Mouse (Mus musculus): ENCODE data around the gene Pbrm1.

Pbrm1 gene

DNA sequence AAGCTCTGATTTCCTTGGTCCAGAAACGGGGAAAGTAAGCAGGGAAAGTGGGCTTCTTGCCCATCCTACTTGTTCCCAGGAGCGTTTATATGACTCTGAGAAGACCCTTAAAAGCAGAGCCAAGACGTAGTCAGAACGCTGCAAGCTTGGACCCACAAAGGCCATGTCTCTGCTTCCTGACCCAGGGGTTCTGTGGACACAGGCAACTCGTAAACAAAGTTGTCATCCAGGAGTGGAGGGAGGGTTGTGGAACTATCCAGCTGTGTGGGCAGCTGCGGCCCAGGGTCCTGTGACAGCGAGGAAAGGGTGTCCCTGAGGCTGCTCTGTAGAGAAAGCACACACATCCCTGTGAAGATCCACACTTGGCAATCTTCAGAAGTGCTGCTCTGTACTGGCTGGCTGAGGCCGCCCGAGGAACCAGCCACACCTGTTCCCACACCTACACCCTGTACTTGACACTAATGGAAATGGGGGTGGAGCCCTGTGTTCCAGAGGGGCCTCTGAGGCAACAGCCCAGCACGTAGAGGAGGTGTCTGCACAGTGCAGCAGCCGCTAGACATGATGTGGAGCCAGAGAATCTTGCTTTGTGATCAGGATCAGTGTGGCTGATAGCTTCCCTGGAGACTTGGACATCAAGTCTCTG, 114.2 kb downstream of the Pbrm1 start:
- no peak for DNase-seq (ENCODE audit: low read depth, low spot score)

DNA sequence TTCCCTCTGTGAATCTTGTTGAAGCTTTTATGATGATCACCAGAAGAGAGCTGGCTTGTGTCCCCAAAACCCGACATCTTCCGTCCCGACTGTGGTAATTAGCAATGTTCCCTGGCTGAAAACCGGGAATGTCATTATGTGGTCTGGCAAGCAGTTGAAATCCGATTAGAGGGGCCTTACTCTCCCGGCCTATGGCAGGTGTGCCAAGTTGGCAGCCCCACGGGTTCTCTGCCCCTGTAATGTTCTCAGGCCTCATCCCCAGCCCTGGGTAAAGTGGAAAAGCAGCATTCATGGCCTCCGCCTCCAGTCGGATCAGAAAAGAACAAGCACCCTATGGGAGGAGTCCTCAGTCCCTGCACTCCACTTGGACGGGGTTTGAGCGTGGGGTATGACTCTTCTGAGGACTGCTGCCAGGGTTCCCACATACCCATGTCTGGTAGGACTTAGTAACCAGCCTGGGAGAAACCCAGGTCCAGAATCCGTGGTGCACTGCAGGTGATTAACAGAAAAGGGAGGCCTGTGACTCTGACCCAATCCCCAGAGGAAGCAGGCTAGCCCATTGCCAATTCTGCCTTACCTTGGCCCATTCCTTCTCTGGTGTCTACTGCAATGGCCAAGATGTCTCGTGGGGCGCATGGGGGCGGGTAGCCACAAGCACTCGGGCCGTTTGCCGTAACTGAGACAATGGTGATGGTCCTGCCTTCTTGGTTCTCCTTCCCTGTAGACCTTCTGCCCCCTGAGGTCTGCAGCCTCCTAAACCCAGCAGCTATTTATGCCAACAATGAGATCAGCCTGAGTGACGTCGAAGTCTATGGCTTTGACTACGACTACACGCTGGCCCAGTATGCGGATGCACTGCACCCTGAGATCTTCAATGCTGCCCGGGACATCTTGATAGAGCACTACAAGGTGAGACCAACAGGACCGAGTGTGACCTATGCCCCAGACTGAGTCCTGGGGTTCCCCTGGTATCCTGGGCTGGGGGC, 115.4 kb downstream of the Pbrm1 start:
- DNase-seq (ENCODE audit: low read depth, low spot score), result no peak

DNA sequence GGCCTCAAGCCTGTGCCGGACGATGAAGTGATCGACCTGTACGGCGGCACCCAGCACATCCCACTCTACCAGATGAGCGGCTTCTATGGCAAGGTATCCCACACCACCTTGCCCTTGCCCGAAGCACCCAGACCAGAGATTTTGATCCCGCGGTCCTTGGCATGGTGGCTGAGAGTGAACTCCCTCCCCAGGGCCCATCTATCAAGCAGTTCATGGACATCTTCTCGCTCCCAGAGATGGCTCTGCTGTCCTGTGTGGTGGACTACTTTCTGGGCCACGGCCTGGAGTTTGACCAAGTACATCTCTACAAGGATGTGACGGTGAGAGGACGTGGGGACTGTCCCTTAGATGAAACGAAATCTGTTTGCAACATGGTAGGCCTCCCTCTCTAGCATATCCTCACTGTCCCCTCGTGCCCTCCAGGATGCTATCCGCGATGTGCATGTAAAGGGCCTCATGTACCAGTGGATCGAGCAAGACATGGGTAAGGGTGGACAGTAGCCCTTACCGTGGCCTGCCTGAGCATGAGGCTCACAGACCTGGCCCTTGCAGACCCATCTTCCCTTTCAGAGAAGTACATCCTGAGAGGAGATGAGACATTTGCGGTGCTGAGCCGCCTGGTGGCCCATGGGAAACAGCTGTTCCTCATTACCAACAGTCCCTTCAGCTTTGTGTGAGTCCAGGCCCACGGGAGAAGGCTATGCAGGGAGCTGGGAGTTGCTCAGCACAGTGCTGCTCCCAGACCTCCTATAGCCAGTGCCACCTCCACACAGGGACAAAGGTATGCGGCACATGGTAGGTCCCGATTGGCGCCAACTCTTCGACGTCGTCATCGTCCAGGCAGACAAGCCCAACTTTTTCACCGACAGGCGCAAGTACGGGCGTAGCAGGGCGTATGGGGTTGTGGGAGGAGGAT, 116.8 kb downstream of the Pbrm1 start:
- DNase-seq (ENCODE audit: low read depth, low spot score), result no peak

DNA sequence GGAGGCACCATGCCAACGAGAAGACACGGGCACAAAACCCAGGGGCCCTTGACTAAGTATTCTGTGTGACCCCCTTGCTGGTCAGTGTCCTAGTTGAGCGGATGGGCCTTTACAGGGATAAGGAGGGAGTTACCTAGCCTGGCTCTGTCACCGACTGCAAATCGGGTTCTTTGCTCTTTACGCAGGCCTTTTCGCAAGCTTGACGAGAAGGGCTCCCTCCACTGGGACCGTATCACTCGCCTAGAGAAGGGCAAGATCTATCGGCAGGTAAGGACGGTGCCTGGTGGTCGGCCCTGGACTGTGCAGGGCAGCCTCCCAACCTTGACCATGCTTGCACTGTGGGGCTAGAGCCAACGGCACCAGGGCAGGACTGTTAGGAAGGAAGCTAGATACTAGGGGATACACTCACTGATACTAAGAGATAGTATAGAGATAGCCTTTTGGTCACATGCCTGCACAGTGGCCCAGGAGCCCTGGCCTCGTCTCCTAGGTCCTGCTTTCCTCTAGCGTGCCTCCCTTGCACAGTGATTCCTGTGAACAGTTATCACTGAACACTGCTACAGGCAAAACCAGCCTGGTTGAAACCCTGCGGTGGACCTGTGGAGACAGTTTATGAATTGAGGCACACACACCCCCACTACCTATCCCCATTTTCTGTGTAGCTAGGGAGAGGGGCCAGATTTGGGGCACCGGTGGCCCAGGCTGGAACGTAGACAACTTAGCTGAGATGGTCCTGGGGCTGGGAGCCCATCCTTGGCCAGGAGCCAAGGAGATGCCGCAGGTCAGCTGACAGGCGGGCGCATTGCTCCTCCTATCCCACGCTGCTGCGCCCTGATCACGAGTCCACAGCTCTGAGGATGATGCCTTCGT, 117.7 kb downstream of the Pbrm1 start:
- no peak for DNase-seq (ENCODE audit: low read depth, low spot score)

DNA sequence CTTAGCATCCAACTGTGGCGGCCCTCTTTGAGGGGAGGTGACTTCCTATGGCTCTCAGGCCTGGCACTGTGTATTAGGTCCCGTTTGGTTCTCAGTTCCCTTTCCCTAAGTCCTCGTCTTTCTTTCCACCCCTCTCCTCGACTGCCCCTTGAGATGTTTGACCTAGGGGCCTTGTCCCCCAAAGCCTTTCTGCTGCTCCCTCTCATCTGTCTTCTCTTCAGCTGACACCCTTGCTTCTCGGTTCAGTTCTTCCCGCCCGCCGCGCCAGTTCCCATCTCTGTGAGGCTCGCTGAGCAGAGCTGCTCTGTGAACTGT, 118.3 kb downstream of the Pbrm1 start:
- no peak for DNase-seq (ENCODE audit: low read depth, low spot score)

DNA sequence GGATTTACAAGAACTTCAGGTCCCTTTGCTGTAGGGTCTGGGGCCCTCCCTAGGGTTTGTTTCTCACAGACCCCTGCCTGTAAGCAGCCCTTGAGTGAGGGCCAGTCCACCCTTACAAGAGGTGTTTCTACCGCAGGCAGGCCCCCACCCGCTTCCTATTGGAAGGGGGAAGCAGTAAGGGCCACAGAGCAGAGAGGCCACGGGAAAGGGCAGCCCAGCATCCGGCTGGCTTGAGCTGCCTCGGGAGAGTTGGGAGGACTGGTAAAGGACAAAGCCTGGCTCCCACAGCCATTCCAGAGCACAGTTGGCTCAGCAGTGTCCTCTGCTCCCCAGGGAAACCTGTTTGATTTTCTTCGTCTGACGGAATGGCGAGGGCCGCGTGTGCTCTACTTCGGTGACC, 118.9 kb downstream of the Pbrm1 start:
- DNase-seq (ENCODE audit: low read depth, low spot score), result no peak

DNA sequence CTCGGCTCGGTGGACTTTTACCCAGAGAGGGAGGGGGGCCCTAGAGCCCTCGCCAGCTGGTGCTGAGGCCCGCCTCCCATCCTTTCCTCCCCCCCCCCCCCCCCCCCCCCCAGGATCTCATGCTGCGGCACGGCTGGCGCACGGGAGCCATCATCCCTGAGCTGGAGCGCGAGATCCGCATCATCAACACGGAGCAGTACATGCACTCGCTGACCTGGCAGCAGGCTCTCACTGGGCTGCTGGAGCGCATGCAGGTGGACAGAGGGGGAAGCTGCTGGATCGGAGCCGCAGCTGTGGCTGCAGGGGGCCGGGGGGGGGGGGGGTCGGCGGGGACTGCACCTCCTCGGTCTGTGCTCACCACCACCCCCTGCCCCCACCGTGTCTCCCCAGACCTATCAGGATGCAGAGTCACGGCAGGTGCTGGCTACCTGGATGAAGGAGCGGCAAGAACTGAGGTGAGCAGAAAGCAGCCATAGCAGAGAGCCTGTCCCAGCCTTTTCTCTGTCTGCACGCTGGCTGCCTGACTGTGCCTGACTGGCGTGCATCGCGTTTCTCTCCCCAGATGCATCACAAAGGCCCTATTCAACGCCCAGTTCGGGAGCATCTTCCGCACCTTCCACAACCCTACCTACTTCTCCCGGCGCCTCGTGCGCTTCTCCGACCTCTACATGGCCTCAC, 119.4 kb downstream of the Pbrm1 start:
- DNase-seq (ENCODE audit: low read depth, low spot score), result peak; percentile 28

DNA sequence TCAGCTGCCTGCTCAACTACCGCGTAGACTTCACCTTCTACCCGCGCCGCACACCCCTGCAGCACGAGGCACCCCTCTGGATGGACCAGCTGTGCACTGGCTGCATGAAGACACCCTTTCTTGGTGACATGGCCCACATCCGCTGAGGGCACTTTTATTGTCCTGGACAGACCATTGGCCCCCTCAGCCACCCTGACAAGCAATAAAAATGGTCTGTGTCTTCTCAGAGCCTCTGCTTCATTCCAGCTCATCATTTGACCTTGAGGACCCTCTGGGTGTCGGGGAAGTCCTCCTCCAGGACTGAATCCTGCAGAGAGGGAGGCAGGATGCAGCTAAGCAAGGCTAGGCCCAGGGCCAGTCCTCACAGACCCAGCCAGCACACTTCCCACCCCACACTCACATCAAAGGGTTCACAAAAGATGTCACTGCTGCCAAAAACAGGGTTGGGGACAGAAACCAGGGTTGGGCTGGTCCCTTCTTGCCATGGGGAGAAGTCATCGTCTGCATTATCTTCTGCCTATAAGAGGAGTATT, 120.0 kb downstream of the Pbrm1 start:
- no peak for DNase-seq (ENCODE audit: low read depth, low spot score)

DNA sequence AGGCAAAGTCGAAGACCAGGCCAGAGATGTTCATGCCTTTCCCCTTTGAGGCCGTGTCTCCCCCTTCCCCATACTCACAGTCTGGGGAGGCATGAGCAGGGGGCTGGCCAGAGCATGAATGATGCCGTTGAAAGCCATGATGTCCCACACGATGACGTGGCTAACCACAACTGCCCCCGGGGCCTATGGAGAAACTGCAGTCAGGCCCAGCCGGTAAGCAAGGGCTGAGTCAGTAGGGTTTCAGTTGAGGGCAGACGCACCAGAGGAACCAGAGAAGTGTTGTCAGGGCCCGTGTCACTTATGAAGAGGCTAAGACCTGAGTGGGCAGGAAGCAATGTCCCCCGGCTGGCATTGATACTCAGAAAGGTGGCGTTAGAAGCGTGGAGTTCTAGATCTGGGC, 120.7 kb downstream of the Pbrm1 start:
- no peak for DNase-seq (ENCODE audit: low read depth, low spot score)

DNA sequence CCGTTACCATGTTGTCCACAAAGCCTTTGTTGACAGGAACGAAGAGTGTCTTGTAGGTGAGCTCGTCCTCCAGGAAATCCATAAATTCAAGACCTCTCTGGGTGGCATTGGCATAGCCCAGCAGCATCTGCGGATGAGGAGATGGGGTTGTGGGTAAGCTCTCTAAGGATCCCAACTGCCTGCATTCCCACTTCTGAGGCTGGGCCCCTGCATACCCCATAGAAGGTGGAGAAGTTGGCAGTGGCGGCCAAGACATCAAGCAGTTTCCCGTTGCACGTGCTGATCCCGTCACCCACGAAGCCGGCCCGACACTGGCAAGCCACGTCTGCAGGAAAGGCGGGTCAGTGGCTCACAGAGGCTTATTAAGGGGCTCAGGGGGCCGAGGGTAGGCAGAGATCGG, 121.2 kb downstream of the Pbrm1 start:
- DNase-seq (ENCODE audit: low read depth, low spot score), result no peak

DNA sequence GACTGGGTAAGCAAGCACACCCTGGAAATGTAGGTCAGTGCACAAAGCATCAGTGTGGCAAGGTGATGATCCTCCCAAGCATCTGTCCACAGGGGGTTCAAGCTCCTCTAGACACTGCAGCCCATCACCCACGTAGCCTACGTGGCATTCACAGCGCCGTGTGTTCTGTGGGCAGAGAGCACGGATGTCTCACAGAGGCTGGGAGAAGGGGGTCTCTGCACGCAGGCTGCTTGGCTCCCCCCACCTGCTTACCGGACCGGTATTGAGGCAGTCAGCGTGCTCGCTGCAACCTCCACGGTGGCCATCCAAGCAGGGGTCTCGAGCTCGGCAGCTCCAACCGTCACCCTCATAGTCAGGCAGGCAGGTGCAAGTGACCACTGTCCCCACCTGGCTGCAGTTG, 122.1 kb downstream of the Pbrm1 start:
- no peak for DNase-seq (ENCODE audit: low read depth, low spot score)

DNA sequence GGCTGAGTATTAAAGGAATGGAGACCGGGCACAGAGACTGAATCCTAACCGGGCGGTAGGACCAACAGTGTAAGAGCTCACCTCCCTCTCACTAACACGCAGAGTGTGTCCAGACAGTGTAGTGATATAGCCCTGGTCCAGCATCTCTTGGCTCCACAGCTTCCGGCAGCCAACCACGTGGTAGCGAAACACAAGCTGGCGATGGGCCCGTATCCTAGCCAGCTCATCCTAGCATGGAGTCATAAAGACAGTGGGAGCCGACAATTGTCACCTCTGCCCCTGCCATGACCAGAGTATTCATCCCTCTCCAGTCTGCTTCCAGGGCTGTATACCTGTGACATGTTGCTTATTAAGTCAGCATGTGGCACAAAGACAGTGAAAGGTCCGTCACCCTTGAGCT, 126.8 kb downstream of the Pbrm1 start:
- DNase-seq (ENCODE audit: low read depth, low spot score), result no peak

DNA sequence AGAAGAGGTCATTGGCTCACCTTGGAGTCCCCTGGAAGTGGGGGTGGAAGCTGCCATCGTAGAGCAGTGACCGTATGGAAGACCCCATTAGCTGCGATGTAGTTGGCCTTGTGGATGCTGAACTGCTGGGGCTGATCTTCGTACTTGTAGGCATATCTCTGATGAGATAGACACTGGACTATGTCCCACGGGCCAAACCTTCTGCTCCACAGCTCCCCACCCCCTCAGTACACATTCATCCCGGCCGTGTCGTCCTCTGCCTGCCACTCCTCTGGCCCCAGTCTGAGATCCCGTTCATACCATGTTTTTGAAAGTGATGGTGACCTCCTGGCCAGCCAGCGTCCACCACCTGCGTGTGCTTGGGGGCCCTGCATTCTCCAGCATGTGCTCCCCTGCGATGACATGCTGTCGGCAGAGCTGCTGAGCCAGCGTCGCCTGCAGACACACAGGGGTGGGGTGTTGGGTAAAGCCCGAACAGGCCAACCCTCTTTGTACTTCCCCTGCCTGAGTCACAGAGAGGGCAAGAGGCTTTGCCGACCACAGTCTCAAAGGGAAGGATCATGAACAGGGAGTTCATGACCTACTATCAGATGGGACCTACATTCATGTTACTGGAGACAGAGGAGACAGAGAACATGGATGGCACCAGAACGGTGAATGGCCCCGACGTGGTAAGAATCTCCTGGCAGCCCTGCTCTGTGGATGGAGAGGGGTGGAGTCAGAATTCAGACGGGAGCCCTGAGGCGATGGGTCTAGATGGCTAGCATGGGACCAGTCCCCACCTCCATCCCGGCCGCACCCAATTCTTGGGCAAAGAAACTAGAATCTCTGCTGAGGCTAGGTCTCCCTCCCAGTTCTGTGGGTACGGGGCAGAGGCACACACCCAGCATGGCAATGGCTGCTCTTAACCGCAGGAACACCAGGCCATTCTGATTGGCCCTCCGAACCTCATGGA, 141.5 kb downstream of the Pbrm1 start:
- no peak for DNase-seq (ENCODE audit: low read depth, low spot score)

DNA sequence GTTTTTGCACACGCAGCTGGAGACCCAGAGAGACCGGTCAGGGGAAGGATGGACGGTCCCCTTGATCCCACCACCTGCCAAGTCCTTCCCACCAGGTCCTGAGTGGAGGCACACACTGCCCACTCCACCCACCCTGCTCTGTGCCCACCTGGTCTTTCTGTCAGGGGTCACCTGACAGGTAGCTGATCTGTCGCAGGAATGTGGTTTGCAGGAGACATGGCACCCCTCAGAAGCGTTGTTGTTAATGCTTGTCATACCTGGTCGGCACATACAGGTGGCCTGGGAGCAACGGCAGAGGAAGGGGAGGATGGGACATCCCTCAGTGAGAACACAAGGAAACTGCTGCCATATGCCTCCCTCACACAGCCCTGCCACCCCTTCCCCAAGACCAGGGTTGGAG, 142.3 kb downstream of the Pbrm1 start:
- DNase-seq (ENCODE audit: low read depth, low spot score), result no peak

DNA sequence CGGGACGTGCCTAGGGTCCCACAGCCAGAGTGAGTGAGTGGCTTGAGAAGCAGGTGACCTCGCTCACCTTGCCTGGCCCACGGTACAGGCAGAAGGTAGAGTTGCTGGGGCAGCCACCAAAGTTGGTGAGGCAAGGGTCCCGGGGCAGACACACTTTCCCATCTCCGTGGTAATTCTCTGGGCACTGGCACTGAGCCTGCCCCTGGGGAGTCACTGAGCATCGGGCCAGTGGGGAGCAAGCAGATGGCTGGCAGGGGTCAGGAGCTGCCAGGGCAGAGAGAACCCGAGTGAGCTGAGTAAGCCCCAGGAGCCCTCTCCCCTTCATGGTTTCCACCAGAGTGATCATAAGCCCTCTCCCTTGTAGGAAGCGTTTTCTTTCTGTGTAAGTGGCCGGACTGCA, 142.7 kb downstream of the Pbrm1 start:
- no peak for DNase-seq (ENCODE audit: low read depth, low spot score)

DNA sequence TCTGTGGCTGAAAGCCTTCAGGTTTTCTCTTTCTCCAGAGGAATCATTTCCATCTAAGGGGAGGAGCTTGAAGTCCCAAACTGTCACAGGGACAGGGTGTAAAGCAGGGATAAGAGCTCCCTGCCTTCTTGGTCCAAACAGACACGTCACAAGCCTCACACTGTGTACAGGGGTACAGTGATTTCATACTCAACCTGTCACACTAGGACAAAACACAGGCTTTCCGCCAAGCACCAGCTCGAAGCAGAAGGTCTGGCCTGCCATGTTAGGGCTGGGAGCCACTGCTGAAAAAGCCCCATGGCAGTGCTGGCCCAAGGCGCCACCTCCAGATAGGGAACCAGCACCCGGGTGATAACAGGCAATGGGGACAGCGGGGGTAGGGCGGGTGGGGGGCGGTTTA, 145.1 kb downstream of the Pbrm1 start:
- no peak for DNase-seq (ENCODE audit: low read depth, low spot score)

DNA sequence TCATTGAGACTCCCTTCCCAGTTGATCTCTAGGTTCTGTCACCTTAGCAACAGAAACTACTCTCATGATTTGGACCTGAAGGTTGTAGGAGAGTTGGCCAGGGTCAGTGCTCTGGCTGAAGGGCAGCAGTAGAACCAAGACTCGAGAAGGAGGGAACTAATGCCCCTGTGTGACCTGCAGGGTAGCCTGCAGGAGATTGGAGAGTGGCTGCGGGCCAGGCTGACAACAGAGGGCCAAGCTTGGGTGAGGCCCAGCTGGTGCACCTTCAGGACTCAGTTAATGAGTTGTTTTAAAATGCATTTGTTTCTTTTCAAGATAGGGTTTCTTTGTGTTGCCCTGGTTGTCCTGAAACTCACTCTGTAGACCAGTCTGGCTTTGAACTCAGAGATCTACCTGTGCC, 146.1 kb downstream of the Pbrm1 start:
- no peak for DNase-seq (ENCODE audit: low read depth, low spot score)

DNA sequence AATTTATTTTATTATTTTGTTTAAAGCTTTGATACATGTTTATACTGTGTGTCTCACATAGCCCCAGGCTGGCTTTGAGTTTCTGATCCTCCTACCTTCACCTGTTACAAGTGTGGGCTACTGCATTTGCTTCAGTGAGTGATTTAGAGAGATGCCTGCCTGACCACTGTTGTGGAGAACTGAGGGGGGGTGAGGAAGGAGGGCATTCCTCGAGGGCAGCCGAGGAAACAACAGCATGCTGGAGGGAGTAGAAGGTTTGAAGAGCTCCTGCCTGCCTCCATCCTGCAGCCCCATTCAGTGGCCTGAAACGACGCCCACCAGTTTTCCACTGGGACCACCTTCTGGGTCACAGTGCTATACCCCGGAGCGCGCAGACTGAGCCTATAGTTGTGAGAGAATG, 146.5 kb downstream of the Pbrm1 start:
- DNase-seq (ENCODE audit: low read depth, low spot score), result no peak

DNA sequence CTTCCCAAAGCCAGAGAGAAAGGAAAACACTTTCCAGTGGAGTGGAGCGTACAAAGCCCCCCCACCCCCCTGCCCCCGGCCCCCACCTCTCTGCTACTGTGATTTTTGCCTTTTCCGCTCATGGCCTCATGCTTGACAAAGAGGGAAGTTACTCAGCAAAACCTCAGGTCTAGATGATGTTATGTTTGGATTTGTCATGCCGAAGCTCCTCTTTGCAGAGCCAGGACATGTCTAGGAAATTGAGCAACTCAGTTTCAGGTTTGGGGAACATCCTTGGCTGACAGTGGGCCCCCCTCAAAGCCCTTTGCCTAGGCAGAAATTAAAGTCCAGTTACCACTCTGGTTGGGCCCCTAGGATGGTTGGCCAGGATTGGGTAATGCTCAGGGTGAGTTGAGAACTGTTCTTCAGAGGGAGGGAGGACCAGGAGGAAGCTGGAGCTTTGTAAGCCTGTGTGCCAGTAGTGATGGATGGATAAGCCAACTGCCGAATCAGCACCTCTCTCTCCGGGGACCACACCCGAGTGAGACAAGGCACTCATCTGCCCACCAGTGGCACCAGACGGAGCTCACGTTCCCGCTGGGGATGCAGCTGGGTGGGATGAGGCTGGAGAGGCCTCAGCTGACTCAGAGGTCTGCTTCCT, 147.2 kb downstream of the Pbrm1 start:
- DNase-seq (ENCODE audit: low read depth, low spot score), result no peak
